Mouse (Mus musculus): ENCODE measurements around the gene A4galt. TPM values are rescaled to one million over a fixed set of nuclear protein-coding genes. Genes with fewer than 3 reads are reported as not detected.

The A4galt gene
- polyA plus RNA-seq, 1 experiment from 2014 or later = 0.17 TPM

DNA sequence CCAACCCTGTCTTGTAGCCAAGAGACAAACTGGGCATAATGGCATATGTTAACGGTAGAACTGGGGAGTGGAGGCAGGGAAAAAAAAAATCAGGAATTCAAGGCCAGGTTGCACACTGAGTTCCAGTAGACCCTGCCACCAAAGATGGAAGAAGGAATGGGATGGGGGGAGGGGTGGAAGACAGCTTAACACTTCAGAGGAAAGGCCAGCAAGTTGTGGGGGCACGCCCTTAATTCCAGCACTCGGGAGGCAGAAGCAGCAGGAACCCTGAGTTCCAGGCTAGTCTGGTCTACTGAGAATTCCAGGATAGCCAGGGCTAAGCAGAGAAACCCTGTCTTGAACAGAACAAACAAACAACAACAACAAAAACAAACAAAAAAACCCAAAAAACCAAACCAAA, 7.2 kb downstream of the A4galt start:
- H3K27ac ChIP-seq (ENCODE audit: low read depth, low read length) = no peak overlapping the region
- H3K4me3 ChIP-seq (ENCODE audit: low read depth, low read length) = no peak overlapping the region
- H3K36me3 ChIP-seq (ENCODE audit: control insufficient read depth, insufficient read depth, low read length) = no peaks in the 10 kb centered on the region
- H3K27me3 ChIP-seq (ENCODE audit: control insufficient read depth, insufficient read depth, low read length) = no peaks in the 10 kb centered on the region
- H3K4me1 ChIP-seq (ENCODE audit: control insufficient read depth, insufficient read depth, low read length) = no peaks in the 10 kb centered on the region
- H3K9me3 ChIP-seq (replicated peaks; ENCODE audit: control insufficient read depth, low read length) = no peaks in the 10 kb centered on the region
- no peak overlapping the region for H3K9ac ChIP-seq (ENCODE audit: low read depth, low read length)
- no peak overlapping the region for H3K4me2 ChIP-seq
- 51% methylated on average over 3 of the region's 3 CpGs for WGBS (ENCODE audit: insufficient replicate concordance)
- no peak for ATAC-seq (replicated peaks; ENCODE audit: insufficient number of reproducible peaks, low FRiP score, low TSS enrichment)

DNA sequence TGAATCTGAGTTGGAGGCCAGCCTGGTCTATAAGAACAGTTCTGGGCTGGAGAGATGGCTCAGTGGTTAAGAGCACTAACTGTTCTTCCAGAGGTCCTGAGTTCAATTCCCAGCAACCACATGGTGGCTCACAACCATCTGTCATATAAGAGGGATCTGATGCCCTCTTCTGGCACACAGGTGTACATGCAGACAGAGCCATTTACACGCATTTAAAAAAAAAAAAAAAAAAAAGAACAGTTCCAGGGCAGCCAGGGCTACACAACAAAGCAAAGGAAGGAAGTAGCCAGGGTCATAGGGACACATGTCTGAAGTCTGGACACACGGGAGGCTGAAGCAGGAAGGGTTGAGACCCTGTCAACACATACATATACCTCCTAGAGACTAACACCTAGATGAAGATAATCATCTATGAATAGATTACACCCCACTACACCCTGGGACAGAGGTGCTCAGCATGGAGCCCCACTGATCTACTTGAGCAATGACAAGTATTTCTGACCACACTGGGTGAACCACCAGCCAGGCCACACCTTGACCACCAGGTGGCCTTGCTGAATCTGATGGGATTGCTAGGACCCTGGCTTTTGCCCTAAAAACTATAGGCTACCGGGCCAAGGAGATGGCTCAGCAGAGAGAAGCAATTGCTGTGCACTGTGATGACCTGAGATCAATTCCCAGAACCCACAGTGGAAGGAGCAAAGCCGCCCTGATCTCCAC, 9.5 kb downstream of the A4galt start:
- WGBS (ENCODE audit: insufficient replicate concordance) = 76% methylated on average over 4 of the region's 4 CpGs
- Histone ChIP-seq H3K4me3 (ENCODE audit: low read depth, low read length) (no peak overlapping the region), H3K4me1 (ENCODE audit: control insufficient read depth, insufficient read depth, low read length) (no peaks in the 10 kb centered on the region), H3K9ac (ENCODE audit: low read depth, low read length) (no peak overlapping the region), H3K4me2 (no peak overlapping the region), H3K27me3 (ENCODE audit: control insufficient read depth, insufficient read depth, low read length) (no peaks in the 10 kb centered on the region), H3K36me3 (ENCODE audit: control insufficient read depth, insufficient read depth, low read length) (no peaks in the 10 kb centered on the region), H3K9me3 (replicated peaks; ENCODE audit: control insufficient read depth, low read length) (no peaks in the 10 kb centered on the region), H3K27ac (ENCODE audit: low read depth, low read length) (no peak overlapping the region)
- no peak for ATAC-seq (replicated peaks; ENCODE audit: insufficient number of reproducible peaks, low FRiP score, low TSS enrichment)

DNA sequence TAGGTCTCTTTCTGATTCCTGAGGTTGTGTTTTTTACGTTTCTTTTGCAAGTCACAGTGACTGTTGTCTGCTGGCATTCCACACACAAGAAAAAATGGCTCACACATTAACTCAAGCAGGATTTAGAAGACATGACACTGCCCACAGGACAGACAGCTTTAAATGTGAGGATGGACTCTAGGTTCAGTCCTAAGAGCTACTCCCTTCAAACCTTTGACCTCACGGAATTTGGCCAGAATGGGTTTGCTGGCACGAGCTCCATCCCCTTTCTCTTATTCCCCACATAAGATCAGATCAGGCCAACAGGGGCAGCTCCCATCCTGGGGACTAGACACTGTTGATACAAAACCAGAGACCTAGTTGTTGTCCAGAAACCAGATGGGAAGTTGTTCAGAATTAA, 10.1 kb downstream of the A4galt start:
- H3K36me3 ChIP-seq (ENCODE audit: control insufficient read depth, insufficient read depth, low read length) = no peaks in the 10 kb centered on the region
- 75% methylated on average over 3 of the region's 3 CpGs for WGBS (ENCODE audit: insufficient replicate concordance)
- H3K4me2 ChIP-seq = no peak overlapping the region
- no peaks in the 10 kb centered on the region for H3K4me1 ChIP-seq (ENCODE audit: control insufficient read depth, insufficient read depth, low read length)
- no peaks in the 10 kb centered on the region for H3K9me3 ChIP-seq (replicated peaks; ENCODE audit: control insufficient read depth, low read length)
- H3K27ac ChIP-seq (ENCODE audit: low read depth, low read length) = no peak overlapping the region
- H3K27me3 ChIP-seq (ENCODE audit: control insufficient read depth, insufficient read depth, low read length) = no peaks in the 10 kb centered on the region
- ATAC-seq (replicated peaks; ENCODE audit: insufficient number of reproducible peaks, low FRiP score, low TSS enrichment) = no peak
- no peak overlapping the region for H3K9ac ChIP-seq (ENCODE audit: low read depth, low read length)
- H3K4me3 ChIP-seq (ENCODE audit: low read depth, low read length) = no peak overlapping the region

- H3K4me3 ChIP-seq (ENCODE audit: low read depth, low read length) = no peak overlapping the region
- 60% methylated on average over 15 of the region's 15 CpGs for WGBS (ENCODE audit: insufficient replicate concordance)
- no peak overlapping the region for H3K9ac ChIP-seq (ENCODE audit: low read depth, low read length)
- H3K27me3 ChIP-seq (ENCODE audit: control insufficient read depth, insufficient read depth, low read length) = no peaks in the 10 kb centered on the region
- H3K4me2 ChIP-seq = no peak overlapping the region
- H3K4me1 ChIP-seq (ENCODE audit: control insufficient read depth, insufficient read depth, low read length) = no peaks in the 10 kb centered on the region
- H3K27ac ChIP-seq (ENCODE audit: low read depth, low read length) = no peak overlapping the region
- no peak for ATAC-seq (replicated peaks; ENCODE audit: insufficient number of reproducible peaks, low FRiP score, low TSS enrichment)
- H3K9me3 ChIP-seq (replicated peaks; ENCODE audit: control insufficient read depth, low read length) = no peaks in the 10 kb centered on the region
- H3K36me3 ChIP-seq (ENCODE audit: control insufficient read depth, insufficient read depth, low read length) = no peaks in the 10 kb centered on the region
Observed at GRCm38 (mm10) chr15:83237460-83238243, 13.9 kb downstream of the A4galt start.

- Histone ChIP-seq H3K27me3 (ENCODE audit: control insufficient read depth, insufficient read depth, low read length) (no peaks in the 10 kb centered on the region), H3K4me1 (ENCODE audit: control insufficient read depth, insufficient read depth, low read length) (no peaks in the 10 kb centered on the region), H3K27ac (ENCODE audit: low read depth, low read length) (no peak overlapping the region), H3K9me3 (replicated peaks; ENCODE audit: control insufficient read depth, low read length) (no peaks in the 10 kb centered on the region), H3K4me2 (no peak overlapping the region), H3K4me3 (ENCODE audit: low read depth, low read length) (no peak overlapping the region), H3K36me3 (ENCODE audit: control insufficient read depth, insufficient read depth, low read length) (no peaks in the 10 kb centered on the region), H3K9ac (ENCODE audit: low read depth, low read length) (no peak overlapping the region)
- 14% methylated on average over 1 of the region's 1 CpGs for WGBS (ENCODE audit: insufficient replicate concordance)
- ATAC-seq (replicated peaks; ENCODE audit: insufficient number of reproducible peaks, low FRiP score, low TSS enrichment) = no peak
Observed at GRCm38 (mm10) chr15:83236824-83237223, 14.8 kb downstream of the A4galt start.

- no peak for ATAC-seq (replicated peaks; ENCODE audit: insufficient number of reproducible peaks, low FRiP score, low TSS enrichment)
- H3K27ac ChIP-seq (ENCODE audit: low read depth, low read length) = no peak overlapping the region
Observed at GRCm38 (mm10) chr15:83233219-83233992, 18.2 kb downstream of the A4galt start.

GRCm38 (mm10) chr15:83227559-83227958, 24.0 kb downstream of the A4galt start:
- Histone ChIP-seq H3K9me3 (replicated peaks; ENCODE audit: control insufficient read depth, low read length) (no peaks in the 10 kb centered on the region), H3K4me2 (no peak overlapping the region), H3K36me3 (ENCODE audit: control insufficient read depth, insufficient read depth, low read length) (no peaks in the 10 kb centered on the region), H3K27ac (ENCODE audit: low read depth, low read length) (no peak overlapping the region), H3K4me1 (ENCODE audit: control insufficient read depth, insufficient read depth, low read length) (peaks cover 14% of the 10 kb centered on the region), H3K4me3 (ENCODE audit: low read depth, low read length) (no peak overlapping the region), H3K9ac (ENCODE audit: low read depth, low read length) (no peak overlapping the region), H3K27me3 (ENCODE audit: control insufficient read depth, insufficient read depth, low read length) (no peaks in the 10 kb centered on the region)
- no peak for ATAC-seq (replicated peaks; ENCODE audit: insufficient number of reproducible peaks, low FRiP score, low TSS enrichment)
- WGBS (ENCODE audit: insufficient replicate concordance) = 86% methylated on average over 10 of the region's 10 CpGs

More at GRCm38 (mm10) chr15:83233219-83233992, 18.2 kb downstream of the A4galt start:
- 63% methylated on average over 4 of the region's 4 CpGs for WGBS (ENCODE audit: insufficient replicate concordance)
- H3K4me1 ChIP-seq (ENCODE audit: control insufficient read depth, insufficient read depth, low read length) = no peaks in the 10 kb centered on the region
- H3K9ac ChIP-seq (ENCODE audit: low read depth, low read length) = no peak overlapping the region
- no peak overlapping the region for H3K4me3 ChIP-seq (ENCODE audit: low read depth, low read length)
- no peak overlapping the region for H3K4me2 ChIP-seq
- H3K36me3 ChIP-seq (ENCODE audit: control insufficient read depth, insufficient read depth, low read length) = no peaks in the 10 kb centered on the region
- H3K27me3 ChIP-seq (ENCODE audit: control insufficient read depth, insufficient read depth, low read length) = no peaks in the 10 kb centered on the region
- H3K9me3 ChIP-seq (replicated peaks; ENCODE audit: control insufficient read depth, low read length) = no peaks in the 10 kb centered on the region

- Histone ChIP-seq H3K4me2 (no peak overlapping the region), H3K9me3 (replicated peaks; ENCODE audit: control insufficient read depth, low read length) (no peaks in the 10 kb centered on the region), H3K4me1 (ENCODE audit: control insufficient read depth, insufficient read depth, low read length) (peaks cover 14% of the 10 kb centered on the region), H3K27ac (ENCODE audit: low read depth, low read length) (no peak overlapping the region), H3K4me3 (ENCODE audit: low read depth, low read length) (no peak overlapping the region), H3K9ac (ENCODE audit: low read depth, low read length) (no peak overlapping the region), H3K36me3 (ENCODE audit: control insufficient read depth, insufficient read depth, low read length) (no peaks in the 10 kb centered on the region), H3K27me3 (ENCODE audit: control insufficient read depth, insufficient read depth, low read length) (no peaks in the 10 kb centered on the region)
- ATAC-seq (replicated peaks; ENCODE audit: insufficient number of reproducible peaks, low FRiP score, low TSS enrichment) = no peak
- 73% methylated on average over 5 of the region's 5 CpGs for WGBS (ENCODE audit: insufficient replicate concordance)
Observed at GRCm38 (mm10) chr15:83226871-83227270, 24.7 kb downstream of the A4galt start.
